Mouse (Mus musculus) hindbrain, postnatal 0 days (tissue): ENCODE measurements around the gene Rgl1. TPM values are rescaled to one million over a fixed set of nuclear protein-coding genes. Genes with fewer than 3 reads are reported as not detected.

Source experiments
- ATAC-seq: fragments of 200-750 bp; cut with Nextera tagmentation; 2 replicates; pipeline ENCODE4 v1.8.0; 2017; ENCODE audit warnings: mild to moderate bottlenecking, moderate TSS enrichment, moderate library complexity
- DNase-seq: peaks from one replicate; pipeline ENCODE4 v3.0.0-alpha.2; 2015; ENCODE audit warnings: low spot score
- H3K27ac ChIP-seq: fragments of 300-500 bp; sonication (generic); 2 replicates; pipeline ENCODE4 v1.5.1; 2014; ENCODE audit warnings: mild to moderate bottlenecking
- H3K27me3 ChIP-seq: fragments of 300-500 bp; sonication (generic); 2 replicates; pipeline ENCODE4 v1.6.1; 2014; ENCODE audit warnings: low read length, mixed read lengths; ENCODE audit not compliant: insufficient read depth
- H3K36me3 ChIP-seq: fragments of 300-500 bp; sonication (generic); 2 replicates; pipeline ENCODE4 v1.6.1; 2014; ENCODE audit warnings: low read length, mixed read lengths; ENCODE audit not compliant: insufficient read depth
- H3K4me1 ChIP-seq: fragments of 300-500 bp; sonication (generic); 2 replicates; pipeline ENCODE4 v1.6.1; 2014; ENCODE audit warnings: antibody characterized with exemption, low read length, mixed read lengths; ENCODE audit not compliant: insufficient read depth
- H3K4me2 ChIP-seq: fragments of 300-500 bp; sonication (generic); 2 replicates; pipeline ENCODE4 v1.6.1; 2014; ENCODE audit warnings: low read depth, mild to moderate bottlenecking, low read length, moderate library complexity, mixed read lengths
- H3K4me3 ChIP-seq: fragments of 300-500 bp; sonication (generic); 2 replicates; pipeline ENCODE4 v1.5.1; 2014; ENCODE audit warnings: low read length
- H3K9ac ChIP-seq: fragments of 300-500 bp; sonication (generic); replicated peaks from 2 replicates; pipeline ENCODE4 v1.6.1; 2014; ENCODE audit warnings: mild to moderate bottlenecking, low read length, moderate library complexity, mixed read lengths
- H3K9me3 ChIP-seq: fragments of 300-500 bp; sonication (generic); 2 replicates; pipeline ENCODE4 v1.6.1; 2016; ENCODE audit warnings: low read length, mixed read lengths
- CTCF ChIP-seq: IDR thresholded peaks from 2 replicates; pipeline ENCODE4 v1.5.1; 2016; ENCODE audit warnings: antibody characterized with exemption, control low read depth, low read depth
- WGBS: fragments of 180-500 bp; shearing (Covaris S2); extraction: QIAGEN DNeasy Blood & Tissue Kit; methylation state at CpG from one replicate; pipeline ENCODE4 v1.1.7; 2014; 5-methylcytosine and 5-hydroxymethylcytosine counted together
- polyA plus RNA-seq: library from polyadenylated mRNA; unstranded; fragments of >200 nt; fragmentation: Nextera tagmentation; extraction: Ambion mirVana; gene quantifications from 2 replicates; pipeline ENCODE4 v1.2.1, GENCODE M21; 2015
- total RNA-seq: library from RNA; depleted of rRNA; stranded (reverse); fragments of >200 nt; gene quantifications from 2 replicates; pipeline ENCODE4 v1.2.3, GENCODE M21; 2014

The Rgl1 gene
- total and polyA plus RNA-seq, 2 experiments from 2014 or later = 16.1 to 17.0 TPM

GRCm38 (mm10) chr1:152739374-152739773 lies 26.8 kb downstream of the Rgl1 start:
- Histone ChIP-seq H3K36me3 (no peaks in the 10 kb centered on the region), H3K9ac (no peak overlapping the region), H3K4me1 (no peaks in the 10 kb centered on the region), H3K4me3 (no peak overlapping the region), H3K27me3 (no peaks in the 10 kb centered on the region), H3K4me2 (no peak overlapping the region), H3K27ac (no peak overlapping the region), H3K9me3 (no peaks in the 10 kb centered on the region)
- WGBS = 69% methylated on average over 11 of the region's 11 CpGs
- DNase-seq = no peak
- no peak for ATAC-seq
- no peak for TF ChIP-seq CTCF

- Histone ChIP-seq H3K27ac (no peak overlapping the region), H3K4me2 (no peak overlapping the region)
These were observed 27.4 kb downstream of the Rgl1 start for GRCm38 (mm10) chr1:152738793-152739192.

GRCm38 (mm10) chr1:152727604-152728236 lies 38.4 kb downstream of the Rgl1 start:
- Histone ChIP-seq H3K4me2 (no peak overlapping the region), H3K9ac (no peak overlapping the region), H3K4me1 (no peaks in the 10 kb centered on the region), H3K4me3 (no peak overlapping the region), H3K9me3 (no peaks in the 10 kb centered on the region), H3K36me3 (no peaks in the 10 kb centered on the region), H3K27ac (no peak overlapping the region), H3K27me3 (no peaks in the 10 kb centered on the region)
- WGBS = 70% methylated on average over 4 of the region's 5 CpGs
- DNase-seq (no peak), ATAC-seq (no peak)
- TF ChIP-seq CTCF = no peak

More at GRCm38 (mm10) chr1:152738793-152739192, 27.4 kb downstream of the Rgl1 start:
- H3K9me3 ChIP-seq = no peaks in the 10 kb centered on the region
- no peak overlapping the region for H3K4me3 ChIP-seq
- H3K36me3 ChIP-seq = no peaks in the 10 kb centered on the region
- no peaks in the 10 kb centered on the region for H3K4me1 ChIP-seq
- no peaks in the 10 kb centered on the region for H3K27me3 ChIP-seq
- no peak overlapping the region for H3K9ac ChIP-seq
- ATAC-seq (no peak), DNase-seq (no peak)
- 94% methylated on average over 9 of the region's 9 CpGs for WGBS
- no peak for TF ChIP-seq CTCF

- H3K4me1 ChIP-seq = no peaks in the 10 kb centered on the region
- no peak overlapping the region for H3K9ac ChIP-seq
- no peak overlapping the region for H3K4me3 ChIP-seq
- no peak for ATAC-seq
- no peak overlapping the region for H3K4me2 ChIP-seq
- H3K9me3 ChIP-seq = no peaks in the 10 kb centered on the region
- H3K27ac ChIP-seq = no peak overlapping the region
- no peak for DNase-seq
- H3K27me3 ChIP-seq = no peaks in the 10 kb centered on the region
- no peaks in the 10 kb centered on the region for H3K36me3 ChIP-seq
- TF ChIP-seq CTCF = no peak
- WGBS = 88% methylated on average over 3 of the region's 3 CpGs
These were observed 40.1 kb downstream of the Rgl1 start for GRCm38 (mm10) chr1:152726095-152726494.

GRCm38 (mm10) chr1:152724286-152724685 lies 41.9 kb downstream of the Rgl1 start:
- no peak for ATAC-seq
- H3K9ac ChIP-seq = no peak overlapping the region
- TF ChIP-seq CTCF = no peak

GRCm38 (mm10) chr1:152721535-152722198 lies 44.5 kb downstream of the Rgl1 start:
- DNase-seq (peak; percentile 5), ATAC-seq (peak; percentile 32; the same call in 1 of the 2 replicates)
- H3K4me1 ChIP-seq = no peaks in the 10 kb centered on the region
- no peak overlapping the region for H3K9ac ChIP-seq
- no peak overlapping the region for H3K4me2 ChIP-seq
- H3K27me3 ChIP-seq = no peaks in the 10 kb centered on the region
- H3K9me3 ChIP-seq = no peaks in the 10 kb centered on the region
- H3K27ac ChIP-seq = no peak overlapping the region
- WGBS = 80% methylated on average over 11 of the region's 11 CpGs
- no peak for TF ChIP-seq CTCF
- H3K36me3 ChIP-seq = no peaks in the 10 kb centered on the region
- H3K4me3 ChIP-seq = no peak overlapping the region

More at GRCm38 (mm10) chr1:152724286-152724685, 41.9 kb downstream of the Rgl1 start:
- H3K27me3 ChIP-seq = no peaks in the 10 kb centered on the region
- no peaks in the 10 kb centered on the region for H3K9me3 ChIP-seq
- H3K4me1 ChIP-seq = no peaks in the 10 kb centered on the region
- no peak overlapping the region for H3K27ac ChIP-seq
- H3K4me2 ChIP-seq = no peak overlapping the region
- H3K36me3 ChIP-seq = no peaks in the 10 kb centered on the region
- H3K4me3 ChIP-seq = no peak overlapping the region
- no peak for DNase-seq

- Histone ChIP-seq H3K4me1 (no peaks in the 10 kb centered on the region), H3K27me3 (no peaks in the 10 kb centered on the region), H3K9ac (no peak overlapping the region), H3K27ac (no peak overlapping the region), H3K9me3 (no peaks in the 10 kb centered on the region), H3K4me3 (no peak overlapping the region), H3K4me2 (no peak overlapping the region), H3K36me3 (no peaks in the 10 kb centered on the region)
- TF ChIP-seq CTCF = no peak
- ATAC-seq (no peak), DNase-seq (no peak)
- WGBS = 85% methylated on average over 4 of the region's 4 CpGs
These were observed 45.2 kb downstream of the Rgl1 start for GRCm38 (mm10) chr1:152720969-152721368.
